ENCODE assay signal across 10 mouse cellular contexts in the genomic region with DNA sequence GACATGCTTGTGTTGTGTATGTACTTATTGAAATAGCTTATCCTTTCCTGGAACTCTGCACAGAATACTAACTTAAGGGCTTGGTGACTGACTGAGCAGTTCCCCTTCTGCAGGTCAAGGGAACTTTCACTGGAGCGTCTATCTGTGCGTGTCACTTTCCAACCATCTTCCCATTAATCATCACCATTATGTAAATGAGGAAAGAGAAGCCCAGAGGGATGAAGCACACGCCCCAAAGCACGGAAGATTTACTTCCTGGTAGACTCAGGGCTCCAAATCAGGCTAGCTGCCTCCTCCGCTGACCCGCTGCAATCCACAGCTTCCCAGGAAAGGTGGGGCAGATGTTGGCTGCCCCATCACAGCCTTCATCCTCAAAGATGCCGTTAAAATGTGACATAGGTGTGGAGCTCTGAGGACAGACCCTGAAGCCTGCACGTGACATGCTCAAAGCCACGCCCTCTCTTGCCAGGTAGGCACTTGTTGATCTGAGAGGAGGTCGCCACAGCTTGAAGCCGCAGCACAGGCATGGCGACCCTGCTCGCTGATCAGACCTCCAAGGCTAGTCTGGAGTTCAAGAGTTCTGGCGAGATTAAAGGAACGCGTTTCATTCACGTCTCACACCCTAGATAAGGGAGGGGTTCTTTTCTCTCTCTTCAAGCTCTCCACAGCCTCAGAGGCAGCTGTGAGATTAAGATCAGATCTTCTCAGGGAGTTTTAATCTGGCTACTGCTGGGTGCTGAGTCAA. TPM values are rescaled to one million over a fixed set of nuclear protein-coding genes. Genes with fewer than 3 reads are reported as not detected.
DNase-seq lines count a peak whose midpoint lies in the region; ATAC-seq and TF ChIP-seq lines count a peak whose summit lies in the region.
"Had no signal": no experiment of that assay in that cellular context is flagged by ENCODE, and none has a peak within 500 bp of the region (broad histone marks: within the 10 kb centered on the region; RNA-seq: fewer than 3 reads in every experiment).

No protein-coding gene starts in this region.

- H3K4me1 ChIP-seq in lung, embryonic 16.5 days (replicated peaks; ENCODE audit: control insufficient read depth, insufficient read depth, low read length), result peaks cover 6% of the 10 kb centered on the region; the same call in 1 of the 2 replicates
- H3K4me1 ChIP-seq in lung, adult 2 months (ENCODE audit: control insufficient read depth, insufficient read depth, low read length), result no peaks in the 10 kb centered on the region
- 0 out of 2 replicates have a peak, but pooled peaks cover 6% of the 10 kb centered on the region for H3K4me1 ChIP-seq in hindbrain, embryonic 13.5 days (replicated peaks)

- no peak; the same call in 1 of the 2 replicates for ATAC-seq in lung, embryonic 16.5 days (ENCODE audit: low read depth)
- no peak for ATAC-seq in hindbrain, embryonic 13.5 days (ENCODE audit: low FRiP score)
- peak; percentile 6; the same call in 1 of the 2 replicates for ATAC-seq in megakaryocyte progenitor cell, adult 5-6 weeks (replicated peaks; ENCODE audit: poor library complexity)

- H3K27ac ChIP-seq in lung, embryonic 16.5 days (ENCODE audit: low read length), result no peak overlapping the region
- H3K27ac ChIP-seq in hindbrain, embryonic 13.5 days, result no peak overlapping the region

- TF ChIP-seq CTCF in lung, adult 2 months (IDR thresholded peaks at IDR 0.05; ENCODE audit: insufficient read depth, low read length), result no peak

- peak overlapping the region; percentile 18 for H3K4me3 ChIP-seq in lung, embryonic 16.5 days (ENCODE audit: low read length)
- H3K4me3 ChIP-seq in lung, adult 2 months (replicated peaks; ENCODE audit: extremely low read depth, low read depth, low read length), result no peak overlapping the region
- H3K4me3 ChIP-seq in hindbrain, embryonic 13.5 days, result no peak overlapping the region
- H3K4me3 ChIP-seq: myocyte had no signal

- H3K27me3 ChIP-seq in lung, embryonic 16.5 days (ENCODE audit: control insufficient read depth, insufficient read depth, low read depth, low read length), result no peaks in the 10 kb centered on the region
- 0 out of 2 replicates have a peak, but pooled peaks cover 18% of the 10 kb centered on the region for H3K27me3 ChIP-seq in hindbrain, embryonic 13.5 days

- TF ChIP-seq POLR2A in lung, adult 2 months (IDR thresholded peaks at IDR 0.05; ENCODE audit: borderline replicate concordance, extremely low read depth, low read depth, low read length), result no peak

- intact Hi-C loops in left cerebral cortex, postnatal 25 days (cut with DNase I), result no loop called here

- 0 out of 2 replicates have a peak overlapping the region, but pooled peaks have one; percentile 29 for H3K9ac ChIP-seq in lung, embryonic 16.5 days (ENCODE audit: low read length)
- H3K9ac ChIP-seq in hindbrain, embryonic 13.5 days, result no peak overlapping the region

- H3K36me3 ChIP-seq in lung, embryonic 16.5 days (ENCODE audit: control insufficient read depth, insufficient read depth, low read length), result no peaks in the 10 kb centered on the region
- H3K36me3 ChIP-seq in hindbrain, embryonic 13.5 days, result no peaks in the 10 kb centered on the region

- WGBS in lung, embryonic 16.5 days, result 7% methylated on average over 17 of the region's 17 CpGs
- WGBS in lung, adult 2 months, result 11% methylated on average over 17 of the region's 17 CpGs
- WGBS in hindbrain, embryonic 13.5 days, result 19% methylated on average over 17 of the region's 17 CpGs

- H3K4me2 ChIP-seq in lung, embryonic 16.5 days (ENCODE audit: low read depth, low read length), result peak overlapping the region; percentile 51
- H3K4me2 ChIP-seq in hindbrain, embryonic 13.5 days, result peak overlapping the region; percentile 9; the same call in 1 of the 2 replicates

- DNase-seq in lung, adult 2 months, result no peak
- peak; percentile 39 for DNase-seq in ZHBTc4 (ENCODE audit: low read depth, low spot score)
- DNase-seq in layer of hippocampus, postnatal 10 days (ENCODE audit: low spot score in 2 of 2), result no peak
- no peak for DNase-seq in left cerebral cortex, postnatal 25 days (ENCODE audit: low spot score in 2 of 2)
- no peak for DNase-seq in left cerebral cortex, adult 18-20 months (ENCODE audit: low spot score in 2 of 2)
- DNase-seq: cerebellum, adult 18-20 months had no signal

- no peaks in the 10 kb centered on the region for H3K9me3 ChIP-seq in lung, embryonic 16.5 days (ENCODE audit: control insufficient read depth, low read length)
- no peaks in the 10 kb centered on the region for H3K9me3 ChIP-seq in hindbrain, embryonic 13.5 days

RNA-seq across cellular contexts. Expression of a gene that starts 21.7 kb away (rescaled TPM):
- 108 and 112 TPM in 2 replicates for polyA plus RNA-seq in lung, embryonic 16.5 days (2015; fragmentation: Nextera tagmentation; extraction: Ambion mirVana)
- 29.1 and 40.2 TPM in 2 replicates for polyA plus RNA-seq in lung, adult 2 months (2012; rRNA removed)
- polyA plus RNA-seq in hindbrain, embryonic 13.5 days (2015; fragmentation: Nextera tagmentation; extraction: Ambion mirVana), result 176 and 184 TPM in 2 replicates
- total RNA-seq in megakaryocyte progenitor cell, adult 5-6 weeks (2015), result 52.7 and 57.6 TPM in 2 replicates
- total RNA-seq in megakaryocyte progenitor cell, adult 5-6 weeks (2017), result 71.7 and 88.4 TPM in 2 replicates
- 10 to 100 TPM; 88.3 to 90.9 TPM for total RNA-seq in layer of hippocampus, postnatal 10 days (2021)
- 100 to 1,000 TPM; 167 to 171 TPM for total RNA-seq in left cerebral cortex, postnatal 25 days (2021)
- total RNA-seq in left cerebral cortex, adult 18-20 months (2021), result 100 to 1,000 TPM; 181 to 182 TPM

RNA-seq across cellular contexts. Expression of a gene that starts 42.0 kb away (rescaled TPM):
- polyA plus RNA-seq in lung, embryonic 16.5 days (2015; fragmentation: Nextera tagmentation; extraction: Ambion mirVana), result 11.6 and 11.7 TPM in 2 replicates
- 33.7 and 40.2 TPM in 2 replicates for polyA plus RNA-seq in lung, adult 2 months (2012; rRNA removed)
- polyA plus RNA-seq in hindbrain, embryonic 13.5 days (2015; fragmentation: Nextera tagmentation; extraction: Ambion mirVana), result 16.9 and 17.2 TPM in 2 replicates
- total RNA-seq in megakaryocyte progenitor cell, adult 5-6 weeks (2015), result 30.2 and 32.0 TPM in 2 replicates
- total RNA-seq in megakaryocyte progenitor cell, adult 5-6 weeks (2017), result 21.9 and 25.0 TPM in 2 replicates
- 10 to 100 TPM; 59.7 to 63.2 TPM for total RNA-seq in layer of hippocampus, postnatal 10 days (2021)
- total RNA-seq in left cerebral cortex, postnatal 25 days (2021), result 10 to 100 TPM; 67.3 to 67.5 TPM
- 10 to 100 TPM; 61.4 to 69.5 TPM for total RNA-seq in left cerebral cortex, adult 18-20 months (2021)
